ENCODE assay signal across 8 mouse cellular contexts in genomic region chr6:125132470-125132869, GRCm38 (mm10). TPM values are rescaled to one million over a fixed set of nuclear protein-coding genes. Genes with fewer than 3 reads are reported as not detected.
DNase-seq lines count a peak whose midpoint lies in the region; ATAC-seq and TF ChIP-seq lines count a peak whose summit lies in the region.

No protein-coding gene starts in this region.

- peak overlapping the region; percentile 86 for H3K4me3 ChIP-seq in heart, embryonic 13.5 days
- H3K4me3 ChIP-seq in E14TG2a.4 (replicated peaks; ENCODE audit: low read length): peak overlapping the region; percentile 98
- peak overlapping the region; percentile 90 for H3K4me3 ChIP-seq in forebrain, embryonic 15.5 days
- peak overlapping the region; percentile 94 for H3K4me3 ChIP-seq in liver, embryonic 15.5 days (replicated peaks)

- TF ChIP-seq CTCF in E14TG2a.4 (conservative IDR thresholded peaks at IDR 0.05; ENCODE audit: low read length): no peak

- peak overlapping the region; percentile 92 for H3K4me2 ChIP-seq in heart, embryonic 13.5 days
- H3K4me2 ChIP-seq in forebrain, embryonic 15.5 days (replicated peaks): peak overlapping the region; percentile 70
- peak overlapping the region; percentile 89 for H3K4me2 ChIP-seq in liver, embryonic 15.5 days

- H3K4me1 ChIP-seq in heart, embryonic 13.5 days: peaks cover 18% of the 10 kb centered on the region
- H3K4me1 ChIP-seq in E14TG2a.4 (replicated peaks; ENCODE audit: low read depth, low read length): peaks cover 76% of the 10 kb centered on the region
- peaks cover 20% of the 10 kb centered on the region for H3K4me1 ChIP-seq in forebrain, embryonic 15.5 days
- H3K4me1 ChIP-seq in liver, embryonic 15.5 days (replicated peaks): peaks cover 24% of the 10 kb centered on the region

- H3K36me3 ChIP-seq in heart, embryonic 13.5 days: peaks cover 78% of the 10 kb centered on the region
- peaks cover 79% of the 10 kb centered on the region for H3K36me3 ChIP-seq in E14TG2a.4 (ENCODE audit: insufficient read depth, low read length)
- peaks cover 66% of the 10 kb centered on the region for H3K36me3 ChIP-seq in forebrain, embryonic 15.5 days
- peaks cover 75% of the 10 kb centered on the region for H3K36me3 ChIP-seq in liver, embryonic 15.5 days (replicated peaks)

- peak overlapping the region; percentile 94 for H3K9ac ChIP-seq in heart, embryonic 13.5 days
- peak overlapping the region; percentile 76 for H3K9ac ChIP-seq in forebrain, embryonic 15.5 days (replicated peaks)
- peak overlapping the region; percentile 79 for H3K9ac ChIP-seq in liver, embryonic 15.5 days

- no peaks in the 10 kb centered on the region for H3K9me3 ChIP-seq in heart, embryonic 13.5 days
- no peaks in the 10 kb centered on the region for H3K9me3 ChIP-seq in E14TG2a.4 (ENCODE audit: low read length)
- H3K9me3 ChIP-seq in forebrain, embryonic 15.5 days: no peaks in the 10 kb centered on the region
- no peaks in the 10 kb centered on the region for H3K9me3 ChIP-seq in liver, embryonic 15.5 days (replicated peaks)

- 5% methylated on average over 11 of the region's 11 CpGs for WGBS in heart, embryonic 13.5 days
- 10% methylated on average over 11 of the region's 11 CpGs for WGBS in forebrain, embryonic 15.5 days
- 4% methylated on average over 11 of the region's 11 CpGs for WGBS in liver, embryonic 15.5 days (ENCODE audit: insufficient replicate concordance)

- ATAC-seq in heart, embryonic 13.5 days (ENCODE audit: extremely low read depth, insufficient number of reproducible peaks, low FRiP score, low TSS enrichment): no peak
- no peak for ATAC-seq in forebrain, embryonic 15.5 days (replicated peaks)
- ATAC-seq in liver, embryonic 15.5 days (ENCODE audit: insufficient read depth): no peak
- no peak for ATAC-seq in megakaryocyte-erythroid progenitor cell, adult 5-6 weeks (replicated peaks; ENCODE audit: low FRiP score, low TSS enrichment, poor library complexity, severe bottlenecking)

- H3K27me3 ChIP-seq in heart, embryonic 13.5 days (replicated peaks): no peaks in the 10 kb centered on the region
- H3K27me3 ChIP-seq in E14TG2a.4 (ENCODE audit: insufficient read depth, low read length): no peaks in the 10 kb centered on the region
- no peaks in the 10 kb centered on the region for H3K27me3 ChIP-seq in forebrain, embryonic 15.5 days
- no peaks in the 10 kb centered on the region for H3K27me3 ChIP-seq in liver, embryonic 15.5 days

- DNase-seq in heart, postnatal 4 days: no peak
- DNase-seq in gastrocnemius, postnatal 25 days: no peak
- no peak for DNase-seq in right cerebral cortex, postnatal 4 days

- no peak overlapping the region for H3K27ac ChIP-seq in heart, embryonic 13.5 days (replicated peaks)
- 0 out of 2 replicates have a peak overlapping the region, but pooled peaks have one; percentile 87 for H3K27ac ChIP-seq in forebrain, embryonic 15.5 days (replicated peaks)
- H3K27ac ChIP-seq in liver, embryonic 15.5 days (replicated peaks): peak overlapping the region; percentile 83

RNA-seq across cellular contexts. Expression of gene Nop2, which starts 0.8 kb away (rescaled TPM):
- 42.7 and 48.1 TPM in 2 replicates for polyA plus RNA-seq in heart, embryonic 13.5 days (2015; fragmentation: Nextera tagmentation; extraction: Ambion mirVana)
- 10 to 100 TPM; 24.4 to 25.3 TPM for total RNA-seq in heart, postnatal 4 days (2021)
- polyA plus RNA-seq in forebrain, embryonic 15.5 days (2015; fragmentation: Nextera tagmentation; extraction: Ambion mirVana): 51.1 and 51.8 TPM in 2 replicates
- polyA plus RNA-seq in liver, embryonic 15.5 days (2015; fragmentation: Nextera tagmentation; extraction: Ambion mirVana): 32.1 and 33.5 TPM in 2 replicates
- total RNA-seq in megakaryocyte-erythroid progenitor cell, adult 5-6 weeks (2014; fragmentation: Nextera tagmentation): 92.2 and 114 TPM in 2 replicates
- total RNA-seq in megakaryocyte-erythroid progenitor cell, adult 5-6 weeks (2017): 108 and 125 TPM in 2 replicates
- 10 to 100 TPM; 14.6 to 18.6 TPM for total RNA-seq in gastrocnemius, postnatal 25 days (2021)

RNA-seq across cellular contexts. Expression of gene Iffo1, which starts 12.6 kb away (rescaled TPM):
- polyA plus RNA-seq in heart, embryonic 13.5 days (2015; fragmentation: Nextera tagmentation; extraction: Ambion mirVana): 9.4 and 9.5 TPM in 2 replicates
- 10 to 100 TPM; 18.0 to 18.6 TPM for total RNA-seq in heart, postnatal 4 days (2021)
- polyA plus RNA-seq in forebrain, embryonic 15.5 days (2015; fragmentation: Nextera tagmentation; extraction: Ambion mirVana): 18.9 and 21.0 TPM in 2 replicates
- polyA plus RNA-seq in liver, embryonic 15.5 days (2015; fragmentation: Nextera tagmentation; extraction: Ambion mirVana): 4.3 and 5.2 TPM in 2 replicates
- 18.3 and 22.7 TPM in 2 replicates for total RNA-seq in megakaryocyte-erythroid progenitor cell, adult 5-6 weeks (2014; fragmentation: Nextera tagmentation)
- total RNA-seq in megakaryocyte-erythroid progenitor cell, adult 5-6 weeks (2017): 10.3 and 12.8 TPM in 2 replicates
- 10 to 100 TPM; 12.4 to 15.3 TPM for total RNA-seq in gastrocnemius, postnatal 25 days (2021)

RNA-seq across cellular contexts. Expression of gene Gapdh, which starts 33.8 kb away (rescaled TPM):
- 4,266 and 4,534 TPM in 2 replicates for polyA plus RNA-seq in heart, embryonic 13.5 days (2015; fragmentation: Nextera tagmentation; extraction: Ambion mirVana)
- 1,000 to 10,000 TPM; 3,371 to 3,611 TPM for total RNA-seq in heart, postnatal 4 days (2021)
- 1,461 and 1,493 TPM in 2 replicates for polyA plus RNA-seq in forebrain, embryonic 15.5 days (2015; fragmentation: Nextera tagmentation; extraction: Ambion mirVana)
- 1,016 and 1,025 TPM in 2 replicates for polyA plus RNA-seq in liver, embryonic 15.5 days (2015; fragmentation: Nextera tagmentation; extraction: Ambion mirVana)
- 900 and 1,346 TPM in 2 replicates for total RNA-seq in megakaryocyte-erythroid progenitor cell, adult 5-6 weeks (2014; fragmentation: Nextera tagmentation)
- 535 and 806 TPM in 2 replicates for total RNA-seq in megakaryocyte-erythroid progenitor cell, adult 5-6 weeks (2017)
- over 10,000 TPM; 11,297 to 11,631 TPM for total RNA-seq in gastrocnemius, postnatal 25 days (2021)

RNA-seq across cellular contexts. Expression of gene Chd4, which starts 36.7 kb away (rescaled TPM):
- polyA plus RNA-seq in heart, embryonic 13.5 days (2015; fragmentation: Nextera tagmentation; extraction: Ambion mirVana): 57.5 and 67.0 TPM in 2 replicates
- total RNA-seq in heart, postnatal 4 days (2021): 100 to 1,000 TPM; 202 to 210 TPM
- polyA plus RNA-seq in forebrain, embryonic 15.5 days (2015; fragmentation: Nextera tagmentation; extraction: Ambion mirVana): 98.9 and 112 TPM in 2 replicates
- 22.6 TPM in 2 replicates for polyA plus RNA-seq in liver, embryonic 15.5 days (2015; fragmentation: Nextera tagmentation; extraction: Ambion mirVana)
- 153 and 188 TPM in 2 replicates for total RNA-seq in megakaryocyte-erythroid progenitor cell, adult 5-6 weeks (2014; fragmentation: Nextera tagmentation)
- total RNA-seq in megakaryocyte-erythroid progenitor cell, adult 5-6 weeks (2017): 438 and 492 TPM in 2 replicates
- 10 to 100 TPM; 67.8 to 72.6 TPM for total RNA-seq in gastrocnemius, postnatal 25 days (2021)

RNA-seq across cellular contexts. Expression of gene Ncapd2, which starts 59.0 kb away (rescaled TPM):
- 80.3 and 81.8 TPM in 2 replicates for polyA plus RNA-seq in heart, embryonic 13.5 days (2015; fragmentation: Nextera tagmentation; extraction: Ambion mirVana)
- total RNA-seq in heart, postnatal 4 days (2021): 100 to 1,000 TPM; 101 to 111 TPM
- 98.5 and 99.5 TPM in 2 replicates for polyA plus RNA-seq in forebrain, embryonic 15.5 days (2015; fragmentation: Nextera tagmentation; extraction: Ambion mirVana)
- polyA plus RNA-seq in liver, embryonic 15.5 days (2015; fragmentation: Nextera tagmentation; extraction: Ambion mirVana): 93.2 and 109 TPM in 2 replicates
- total RNA-seq in megakaryocyte-erythroid progenitor cell, adult 5-6 weeks (2014; fragmentation: Nextera tagmentation): 285 and 384 TPM in 2 replicates
- 186 and 262 TPM in 2 replicates for total RNA-seq in megakaryocyte-erythroid progenitor cell, adult 5-6 weeks (2017)
- 10 to 100 TPM; 12.1 to 12.7 TPM for total RNA-seq in gastrocnemius, postnatal 25 days (2021)
